Mouse (Mus musculus): ENCODE measurements around the gene Cep112. TPM values are rescaled to one million over a fixed set of nuclear protein-coding genes. Genes with fewer than 3 reads are reported as not detected.

The Cep112 gene
- polyA plus RNA-seq, 1 experiment from 2014 or later = 12.2 TPM

GRCm38 (mm10) chr11:108425592-108425921 is 565 bp downstream of the Cep112 start:
- H3K27ac ChIP-seq (replicated peaks; ENCODE audit: low read depth, low read length) = no peak overlapping the region
- peak overlapping the region; percentile 80 for H3K9ac ChIP-seq (replicated peaks; ENCODE audit: low read length)
- H3K4me3 ChIP-seq (ENCODE audit: low read depth, low read length) = peak overlapping the region; percentile 65
- no peaks in the 10 kb centered on the region for H3K36me3 ChIP-seq (replicated peaks; ENCODE audit: control insufficient read depth, insufficient read depth, low read depth, low read length)
- DNase-seq (ENCODE audit: low spot score) = no peak
- peak overlapping the region; percentile 71 for H3K4me2 ChIP-seq (ENCODE audit: low read depth, low read length)
- H3K9me3 ChIP-seq (replicated peaks; ENCODE audit: control insufficient read depth, low read length) = no peaks in the 10 kb centered on the region
- no peaks in the 10 kb centered on the region for H3K4me1 ChIP-seq (ENCODE audit: control insufficient read depth, insufficient read depth, low read length)
- no peak; the same call in none of the 2 replicates for ATAC-seq (replicated peaks; ENCODE audit: insufficient number of reproducible peaks, low FRiP score, low TSS enrichment, low read depth)
- whole genome bisulfite sequencing = 6% methylated on average over 14 of the region's 14 CpGs
- no peaks in the 10 kb centered on the region for H3K27me3 ChIP-seq (ENCODE audit: control insufficient read depth, insufficient read depth, low read length)

- Histone ChIP-seq H3K9me3 (replicated peaks; ENCODE audit: control insufficient read depth, low read length) (no peaks in the 10 kb centered on the region), H3K9ac (replicated peaks; ENCODE audit: low read length) (no peak overlapping the region), H3K4me3 (ENCODE audit: low read depth, low read length) (peak overlapping the region; percentile 65; the same call in 1 of the 2 replicates), H3K27ac (replicated peaks; ENCODE audit: low read depth, low read length) (no peak overlapping the region), H3K27me3 (ENCODE audit: control insufficient read depth, insufficient read depth, low read length) (no peaks in the 10 kb centered on the region), H3K36me3 (replicated peaks; ENCODE audit: control insufficient read depth, insufficient read depth, low read depth, low read length) (no peaks in the 10 kb centered on the region), H3K4me1 (ENCODE audit: control insufficient read depth, insufficient read depth, low read length) (no peaks in the 10 kb centered on the region), H3K4me2 (ENCODE audit: low read depth, low read length) (no peak overlapping the region)
- ATAC-seq (replicated peaks; ENCODE audit: insufficient number of reproducible peaks, low FRiP score, low TSS enrichment, low read depth) (no peak), DNase-seq (ENCODE audit: low spot score) (no peak)
- WGBS = 86% methylated on average over 3 of the region's 3 CpGs
Observed at GRCm38 (mm10) chr11:108426086-108426485, 1.1 kb downstream of the Cep112 start.

- Histone ChIP-seq H3K27ac (replicated peaks; ENCODE audit: low read depth, low read length) (no peak overlapping the region), H3K4me1 (ENCODE audit: control insufficient read depth, insufficient read depth, low read length) (no peaks in the 10 kb centered on the region), H3K4me2 (ENCODE audit: low read depth, low read length) (no peak overlapping the region), H3K9me3 (replicated peaks; ENCODE audit: control insufficient read depth, low read length) (no peaks in the 10 kb centered on the region), H3K27me3 (ENCODE audit: control insufficient read depth, insufficient read depth, low read length) (no peaks in the 10 kb centered on the region), H3K36me3 (replicated peaks; ENCODE audit: control insufficient read depth, insufficient read depth, low read depth, low read length) (no peaks in the 10 kb centered on the region), H3K9ac (replicated peaks; ENCODE audit: low read length) (no peak overlapping the region), H3K4me3 (ENCODE audit: low read depth, low read length) (no peak overlapping the region)
- DNase-seq (ENCODE audit: low spot score) (peak; percentile 25), ATAC-seq (replicated peaks; ENCODE audit: insufficient number of reproducible peaks, low FRiP score, low TSS enrichment, low read depth) (no peak)
- 54% methylated on average over 6 of the region's 6 CpGs for WGBS
Observed at GRCm38 (mm10) chr11:108427191-108427590, 2.2 kb downstream of the Cep112 start.

- 88% methylated on average over 2 of the region's 2 CpGs for WGBS
- no peak overlapping the region for H3K4me2 ChIP-seq (ENCODE audit: low read depth, low read length)
- H3K36me3 ChIP-seq (replicated peaks; ENCODE audit: control insufficient read depth, insufficient read depth, low read depth, low read length) = no peaks in the 10 kb centered on the region
- DNase-seq (ENCODE audit: low spot score) (no peak), ATAC-seq (replicated peaks; ENCODE audit: insufficient number of reproducible peaks, low FRiP score, low TSS enrichment, low read depth) (no peak)
- no peak overlapping the region for H3K4me3 ChIP-seq (ENCODE audit: low read depth, low read length)
- H3K9me3 ChIP-seq (replicated peaks; ENCODE audit: control insufficient read depth, low read length) = no peaks in the 10 kb centered on the region
- H3K27me3 ChIP-seq (ENCODE audit: control insufficient read depth, insufficient read depth, low read length) = no peaks in the 10 kb centered on the region
- H3K9ac ChIP-seq (replicated peaks; ENCODE audit: low read length) = no peak overlapping the region
- H3K27ac ChIP-seq (replicated peaks; ENCODE audit: low read depth, low read length) = no peak overlapping the region
- H3K4me1 ChIP-seq (ENCODE audit: control insufficient read depth, insufficient read depth, low read length) = no peaks in the 10 kb centered on the region
Observed at GRCm38 (mm10) chr11:108429076-108429475, 4.1 kb downstream of the Cep112 start.

GRCm38 (mm10) chr11:108443893-108444563 is 19.0 kb downstream of the Cep112 start:
- Histone ChIP-seq H3K36me3 (replicated peaks; ENCODE audit: control insufficient read depth, insufficient read depth, low read depth, low read length) (no peaks in the 10 kb centered on the region), H3K9ac (replicated peaks; ENCODE audit: low read length) (no peak overlapping the region), H3K4me1 (ENCODE audit: control insufficient read depth, insufficient read depth, low read length) (no peaks in the 10 kb centered on the region), H3K4me3 (ENCODE audit: low read depth, low read length) (no peak overlapping the region), H3K27ac (replicated peaks; ENCODE audit: low read depth, low read length) (no peak overlapping the region), H3K27me3 (ENCODE audit: control insufficient read depth, insufficient read depth, low read length) (no peaks in the 10 kb centered on the region), H3K9me3 (replicated peaks; ENCODE audit: control insufficient read depth, low read length) (no peaks in the 10 kb centered on the region), H3K4me2 (ENCODE audit: low read depth, low read length) (no peak overlapping the region)
- DNase-seq (ENCODE audit: low spot score) (no peak), ATAC-seq (replicated peaks; ENCODE audit: insufficient number of reproducible peaks, low FRiP score, low TSS enrichment, low read depth) (no peak)
- WGBS = 86% methylated on average over 11 of the region's 11 CpGs

- Histone ChIP-seq H3K9ac (replicated peaks; ENCODE audit: low read length) (no peak overlapping the region), H3K4me3 (ENCODE audit: low read depth, low read length) (no peak overlapping the region), H3K27ac (replicated peaks; ENCODE audit: low read depth, low read length) (no peak overlapping the region), H3K9me3 (replicated peaks; ENCODE audit: control insufficient read depth, low read length) (no peaks in the 10 kb centered on the region), H3K36me3 (replicated peaks; ENCODE audit: control insufficient read depth, insufficient read depth, low read depth, low read length) (no peaks in the 10 kb centered on the region), H3K27me3 (ENCODE audit: control insufficient read depth, insufficient read depth, low read length) (no peaks in the 10 kb centered on the region), H3K4me2 (ENCODE audit: low read depth, low read length) (no peak overlapping the region), H3K4me1 (ENCODE audit: control insufficient read depth, insufficient read depth, low read length) (no peaks in the 10 kb centered on the region)
- DNase-seq (ENCODE audit: low spot score) (peak; percentile 38), ATAC-seq (replicated peaks; ENCODE audit: insufficient number of reproducible peaks, low FRiP score, low TSS enrichment, low read depth) (no peak)
Observed at GRCm38 (mm10) chr11:108447148-108447547, 22.2 kb downstream of the Cep112 start.

- ATAC-seq (replicated peaks; ENCODE audit: insufficient number of reproducible peaks, low FRiP score, low TSS enrichment, low read depth) (no peak), DNase-seq (ENCODE audit: low spot score) (peak; percentile 85)
- no peak overlapping the region for H3K4me3 ChIP-seq (ENCODE audit: low read depth, low read length)
- H3K36me3 ChIP-seq (replicated peaks; ENCODE audit: control insufficient read depth, insufficient read depth, low read depth, low read length) = no peaks in the 10 kb centered on the region
- no peaks in the 10 kb centered on the region for H3K27me3 ChIP-seq (ENCODE audit: control insufficient read depth, insufficient read depth, low read length)
- no peaks in the 10 kb centered on the region for H3K4me1 ChIP-seq (ENCODE audit: control insufficient read depth, insufficient read depth, low read length)
- H3K9me3 ChIP-seq (replicated peaks; ENCODE audit: control insufficient read depth, low read length) = no peaks in the 10 kb centered on the region
- H3K27ac ChIP-seq (replicated peaks; ENCODE audit: low read depth, low read length) = no peak overlapping the region
- WGBS = 24% methylated on average over 3 of the region's 3 CpGs
- H3K9ac ChIP-seq (replicated peaks; ENCODE audit: low read length) = no peak overlapping the region
- no peak overlapping the region for H3K4me2 ChIP-seq (ENCODE audit: low read depth, low read length)
Observed at GRCm38 (mm10) chr11:108449811-108450210, 24.8 kb downstream of the Cep112 start.

GRCm38 (mm10) chr11:108459599-108459998 is 34.6 kb downstream of the Cep112 start:
- H3K9ac ChIP-seq (replicated peaks; ENCODE audit: low read length) = no peak overlapping the region
- H3K4me2 ChIP-seq (ENCODE audit: low read depth, low read length) = no peak overlapping the region
- H3K4me3 ChIP-seq (ENCODE audit: low read depth, low read length) = no peak overlapping the region
- no peak for ATAC-seq (replicated peaks; ENCODE audit: insufficient number of reproducible peaks, low FRiP score, low TSS enrichment, low read depth)
- H3K4me1 ChIP-seq (ENCODE audit: control insufficient read depth, insufficient read depth, low read length) = no peaks in the 10 kb centered on the region
- no peak overlapping the region for H3K27ac ChIP-seq (replicated peaks; ENCODE audit: low read depth, low read length)
- WGBS = 89% methylated on average over 3 of the region's 3 CpGs
- H3K27me3 ChIP-seq (ENCODE audit: control insufficient read depth, insufficient read depth, low read length) = no peaks in the 10 kb centered on the region
- DNase-seq (ENCODE audit: low spot score) = no peak
- H3K36me3 ChIP-seq (replicated peaks; ENCODE audit: control insufficient read depth, insufficient read depth, low read depth, low read length) = peaks cover 3% of the 10 kb centered on the region; the same call in 1 of the 2 replicates
- no peaks in the 10 kb centered on the region for H3K9me3 ChIP-seq (replicated peaks; ENCODE audit: control insufficient read depth, low read length)
